In genomic region chr3:60080572-60080971, GRCm38 (mm10) we compare ENCODE assay signal across 10 mouse cellular contexts. TPM values are rescaled to one million over a fixed set of nuclear protein-coding genes. Genes with fewer than 3 reads are reported as not detected.
DNase-seq lines count a peak whose midpoint lies in the region; ATAC-seq lines count a peak whose summit lies in the region.
"Had no signal": no experiment of that assay in that cellular context is flagged by ENCODE, and none has a peak within 500 bp of the region (broad histone marks: within the 10 kb centered on the region; RNA-seq: fewer than 3 reads in every experiment).

No protein-coding gene starts in this region.

- WGBS in hindbrain, embryonic 11.5 days, result 72% methylated on average over 4 of the region's 4 CpGs
- 43% methylated on average over 4 of the region's 4 CpGs for WGBS in hindbrain, embryonic 14.5 days
- WGBS in forebrain, embryonic 11.5 days, result 83% methylated on average over 4 of the region's 4 CpGs

- H3K27ac ChIP-seq in hindbrain, embryonic 11.5 days (ENCODE audit: low read depth, low read length), result 0 out of 2 replicates have a peak overlapping the region, but pooled peaks have one; percentile 17
- no peak overlapping the region for H3K27ac ChIP-seq in hindbrain, embryonic 14.5 days
- H3K27ac ChIP-seq in forebrain, embryonic 11.5 days (ENCODE audit: low read depth, low read length), result no peak overlapping the region
- H3K27ac ChIP-seq: stomach, embryonic 15.5 days had no signal

- H3K36me3 ChIP-seq in hindbrain, embryonic 11.5 days (ENCODE audit: control insufficient read depth, insufficient read depth, low read length), result no peaks in the 10 kb centered on the region
- H3K36me3 ChIP-seq in hindbrain, embryonic 14.5 days (replicated peaks; ENCODE audit: control insufficient read depth, insufficient read depth), result no peaks in the 10 kb centered on the region
- no peaks in the 10 kb centered on the region for H3K36me3 ChIP-seq in forebrain, embryonic 11.5 days (ENCODE audit: control insufficient read depth, insufficient read depth, low read length)
- H3K36me3 ChIP-seq: stomach, embryonic 15.5 days had no signal

- H3K4me3 ChIP-seq in hindbrain, embryonic 11.5 days (ENCODE audit: low read depth, low read length), result no peak overlapping the region
- no peak overlapping the region for H3K4me3 ChIP-seq in hindbrain, embryonic 14.5 days (replicated peaks; ENCODE audit: low read length)
- H3K4me3 ChIP-seq in forebrain, embryonic 11.5 days (ENCODE audit: low read depth, low read length), result no peak overlapping the region
- H3K4me3 ChIP-seq: stomach, embryonic 15.5 days had no signal

- no peak overlapping the region for H3K4me2 ChIP-seq in hindbrain, embryonic 11.5 days (replicated peaks; ENCODE audit: low read depth, low read length)
- no peak overlapping the region for H3K4me2 ChIP-seq in hindbrain, embryonic 14.5 days (replicated peaks)
- no peak overlapping the region for H3K4me2 ChIP-seq in forebrain, embryonic 11.5 days (ENCODE audit: low read depth, low read length, severe bottlenecking)
- H3K4me2 ChIP-seq: stomach, embryonic 15.5 days had no signal

- ATAC-seq in hindbrain, embryonic 11.5 days (ENCODE audit: low FRiP score), result no peak
- ATAC-seq in hindbrain, embryonic 14.5 days (ENCODE audit: low FRiP score), result no peak
- ATAC-seq in forebrain, embryonic 11.5 days (replicated peaks; ENCODE audit: low FRiP score), result no peak

- no peak overlapping the region for H3K9ac ChIP-seq in hindbrain, embryonic 11.5 days (ENCODE audit: low read depth, low read length)
- H3K9ac ChIP-seq in hindbrain, embryonic 14.5 days, result no peak overlapping the region
- H3K9ac ChIP-seq in forebrain, embryonic 11.5 days (ENCODE audit: low read length), result no peak overlapping the region
- H3K9ac ChIP-seq: stomach, embryonic 15.5 days had no signal

- H3K27me3 ChIP-seq in hindbrain, embryonic 11.5 days (ENCODE audit: control insufficient read depth, insufficient read depth, low read length), result no peaks in the 10 kb centered on the region
- H3K27me3 ChIP-seq in hindbrain, embryonic 14.5 days (ENCODE audit: control insufficient read depth, insufficient read depth, low read length), result no peaks in the 10 kb centered on the region
- H3K27me3 ChIP-seq in forebrain, embryonic 11.5 days (ENCODE audit: control insufficient read depth, insufficient read depth, low read length), result no peaks in the 10 kb centered on the region
- H3K27me3 ChIP-seq: stomach, embryonic 15.5 days had no signal

- DNase-seq in hindbrain, embryonic 11.5 days (ENCODE audit: low spot score), result no peak
- no peak for DNase-seq in hindbrain, embryonic 14.5 days (ENCODE audit: low spot score)
- peak; percentile 5 for DNase-seq in thymus, postnatal 25 days
- DNase-seq in thymus, postnatal 36 days, result no peak
- peak; percentile 16 for DNase-seq in lung, postnatal 10 days
- peak; percentile 21 for DNase-seq in telencephalon, adult 2 months (ENCODE audit: low read depth, low spot score)
- DNase-seq in forebrain, embryonic 11.5 days (ENCODE audit: low spot score), result no peak
- DNase-seq in cerebellum, postnatal 36 days, result no peak
- DNase-seq: embryo, embryonic 11 days had no signal

- no peaks in the 10 kb centered on the region for H3K4me1 ChIP-seq in hindbrain, embryonic 11.5 days (replicated peaks; ENCODE audit: control insufficient read depth, insufficient read depth, low read length)
- no peaks in the 10 kb centered on the region for H3K4me1 ChIP-seq in hindbrain, embryonic 14.5 days (replicated peaks; ENCODE audit: control insufficient read depth, insufficient read depth, low read length)
- H3K4me1 ChIP-seq in forebrain, embryonic 11.5 days (replicated peaks; ENCODE audit: control insufficient read depth, insufficient read depth, low read length), result no peaks in the 10 kb centered on the region
- H3K4me1 ChIP-seq: stomach, embryonic 15.5 days had no signal

- H3K9me3 ChIP-seq in hindbrain, embryonic 11.5 days (ENCODE audit: control insufficient read depth, low read length), result no peaks in the 10 kb centered on the region
- H3K9me3 ChIP-seq in hindbrain, embryonic 14.5 days (ENCODE audit: control insufficient read depth, low read length), result no peaks in the 10 kb centered on the region
- no peaks in the 10 kb centered on the region for H3K9me3 ChIP-seq in forebrain, embryonic 11.5 days (ENCODE audit: control insufficient read depth, low read length)
- H3K9me3 ChIP-seq: stomach, embryonic 15.5 days had no signal

RNA-seq across cellular contexts. Expression of gene Sucnr1, which starts 1.1 kb away (rescaled TPM):
- polyA plus RNA-seq in hindbrain, embryonic 11.5 days (2014; fragmentation: Nextera tagmentation; extraction: Ambion mirVana), result 0.18 and 0.36 TPM in 2 replicates
- not detected in 2 replicates for polyA plus RNA-seq in hindbrain, embryonic 14.5 days (2014; fragmentation: Nextera tagmentation; extraction: Ambion mirVana)
- not detected in 2 replicates for polyA plus RNA-seq in forebrain, embryonic 11.5 days (2014; fragmentation: Nextera tagmentation; extraction: Ambion mirVana)

RNA-seq across cellular contexts. Expression of gene Aadac, which starts 55.1 kb away (rescaled TPM):
- not detected in 2 replicates for polyA plus RNA-seq in hindbrain, embryonic 11.5 days (2014; fragmentation: Nextera tagmentation; extraction: Ambion mirVana)
- not detected in 2 replicates for polyA plus RNA-seq in hindbrain, embryonic 14.5 days (2014; fragmentation: Nextera tagmentation; extraction: Ambion mirVana)
- polyA plus RNA-seq in forebrain, embryonic 11.5 days (2014; fragmentation: Nextera tagmentation; extraction: Ambion mirVana), result not detected in 2 replicates

Comparison
In these comparisons a context has a peak if more than half of its experiments do, and no peak if none do; other contexts are left out.
1. DNase-seq: peak in thymus, postnatal 25 days (single experiment), lung, postnatal 10 days (single experiment) and telencephalon, adult 2 months (single experiment); none in hindbrain, embryonic 11.5 days (single experiment), hindbrain, embryonic 14.5 days (single experiment), thymus, postnatal 36 days (0 of 2), forebrain, embryonic 11.5 days (single experiment) and cerebellum, postnatal 36 days (0 of 2).